Mouse (Mus musculus) midbrain, embryonic 11.5 days (tissue): ENCODE results near the gene 2300009A05Rik. TPM values are rescaled to one million over a fixed set of nuclear protein-coding genes. Genes with fewer than 3 reads are reported as not detected.

ENCODE experiments used
- ATAC-seq: fragments of 200-750 bp; cut with Nextera tagmentation; 2 replicates; pipeline ENCODE4 v1.8.0; 2017; ENCODE audit warnings: moderate TSS enrichment, moderate library complexity; ENCODE audit not compliant: low FRiP score
- DNase-seq: peaks from one replicate; pipeline ENCODE4 v3.0.0; 2015; ENCODE audit warnings: low spot score; ENCODE audit errors: missing footprints
- H3K27ac ChIP-seq: fragments of 300-500 bp; sonication (generic); 2 replicates; pipeline ENCODE4 v1.5.1; 2014; ENCODE audit warnings: low read depth, low read length
- H3K27me3 ChIP-seq: fragments of 300-500 bp; sonication (generic); 2 replicates; pipeline ENCODE4 v1.6.1; 2014; ENCODE audit warnings: mild to moderate bottlenecking, low read length, moderate library complexity, mixed read lengths; ENCODE audit not compliant: control insufficient read depth, insufficient read depth
- H3K36me3 ChIP-seq: fragments of 300-500 bp; sonication (generic); 2 replicates; pipeline ENCODE4 v1.6.1; 2014; ENCODE audit warnings: mild to moderate bottlenecking, low read length, moderate library complexity, mixed read lengths; ENCODE audit not compliant: control insufficient read depth, insufficient read depth
- H3K4me1 ChIP-seq: fragments of 300-500 bp; sonication (generic); 2 replicates; pipeline ENCODE4 v1.6.1; 2014; ENCODE audit warnings: low read length; ENCODE audit not compliant: control insufficient read depth, insufficient read depth
- H3K4me2 ChIP-seq: fragments of 300-500 bp; sonication (generic); 2 replicates; pipeline ENCODE4 v1.6.1; 2014; ENCODE audit warnings: mild to moderate bottlenecking, moderate library complexity
- H3K4me3 ChIP-seq: fragments of 300-500 bp; sonication (generic); 2 replicates; pipeline ENCODE4 v1.5.1; 2014; ENCODE audit warnings: low read depth, low read length
- H3K9ac ChIP-seq: fragments of 300-500 bp; sonication (generic); 2 replicates; pipeline ENCODE4 v1.6.1; 2014; ENCODE audit warnings: low read length
- H3K9me3 ChIP-seq: fragments of 300-500 bp; sonication (generic); 2 replicates; pipeline ENCODE4 v1.6.1; 2016; ENCODE audit warnings: low read length; ENCODE audit not compliant: control insufficient read depth
- WGBS: fragments of 180-500 bp; shearing (Covaris S2); extraction: QIAGEN DNeasy Blood & Tissue Kit; methylation state at CpG from one replicate; pipeline ENCODE4 v1.1.7; 2014; 5-methylcytosine and 5-hydroxymethylcytosine counted together
- polyA plus RNA-seq: library from polyadenylated mRNA; unstranded; fragments of >200 nt; fragmentation: Nextera tagmentation; extraction: Ambion mirVana; gene quantifications from 2 replicates; pipeline ENCODE4 v1.2.1, GENCODE M21; 2014

Gene 2300009A05Rik
- polyA plus RNA-seq, 1 experiment from 2014 or later: 46.5 TPM

DNA sequence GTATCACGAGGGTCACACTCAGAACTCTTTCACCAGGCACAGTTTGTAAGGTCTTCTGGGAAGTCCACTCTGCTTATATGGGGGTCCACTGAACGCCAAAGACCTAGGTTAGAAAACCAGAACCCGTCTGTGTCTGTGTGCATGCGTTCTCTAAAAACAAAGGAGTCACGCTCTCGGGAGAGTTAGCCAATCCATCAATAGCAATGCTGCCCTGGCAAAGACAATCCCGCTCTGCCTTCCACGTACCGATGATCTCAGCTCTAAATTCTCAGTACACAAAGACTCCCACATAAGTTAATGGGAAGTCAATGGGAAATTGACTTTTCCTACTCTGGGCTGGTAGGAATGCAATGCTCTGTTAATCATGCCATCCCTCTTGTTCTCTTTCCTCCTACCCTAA, 42.8 kb downstream of the 2300009A05Rik start:
- H3K4me1 ChIP-seq: no peaks in the 10 kb centered on the region
- WGBS: 96% methylated on average over 9 of the region's 9 CpGs
- no peaks in the 10 kb centered on the region for H3K27me3 ChIP-seq
- ATAC-seq: no peak
- no peaks in the 10 kb centered on the region for H3K36me3 ChIP-seq
- H3K4me2 ChIP-seq: no peak overlapping the region
- no peak overlapping the region for H3K4me3 ChIP-seq
- peak; percentile 2 for DNase-seq
- H3K27ac ChIP-seq: no peak overlapping the region
- H3K9me3 ChIP-seq: no peaks in the 10 kb centered on the region
- H3K9ac ChIP-seq: no peak overlapping the region

DNA sequence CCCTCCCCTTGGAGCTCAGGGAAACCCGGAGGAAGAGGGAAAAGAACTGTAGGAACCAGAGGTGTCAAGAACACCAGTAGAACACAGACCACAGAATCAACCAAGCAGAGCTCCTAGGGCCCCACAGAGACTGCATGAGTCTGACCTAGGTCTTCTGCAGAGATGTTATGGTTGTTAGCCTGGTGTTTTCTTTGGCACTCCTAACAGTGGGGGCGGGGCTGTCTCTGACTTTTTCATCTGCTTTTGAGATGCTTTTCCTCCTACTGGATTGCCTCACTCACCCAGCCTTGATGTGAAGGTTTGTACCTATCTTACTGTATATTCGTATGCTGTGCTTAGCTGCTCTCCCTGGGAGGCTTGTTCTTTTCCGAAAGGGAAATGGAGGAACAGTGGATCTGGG, 44.9 kb downstream of the 2300009A05Rik start:
- no peak overlapping the region for H3K4me2 ChIP-seq
- H3K9me3 ChIP-seq: no peaks in the 10 kb centered on the region
- no peak overlapping the region for H3K4me3 ChIP-seq
- no peaks in the 10 kb centered on the region for H3K27me3 ChIP-seq
- no peak overlapping the region for H3K27ac ChIP-seq
- H3K9ac ChIP-seq: no peak overlapping the region
- peak; percentile 72 for DNase-seq
- no peaks in the 10 kb centered on the region for H3K4me1 ChIP-seq
- H3K36me3 ChIP-seq: no peaks in the 10 kb centered on the region
- no peak for ATAC-seq
- 81% methylated on average over 4 of the region's 4 CpGs for WGBS

DNA sequence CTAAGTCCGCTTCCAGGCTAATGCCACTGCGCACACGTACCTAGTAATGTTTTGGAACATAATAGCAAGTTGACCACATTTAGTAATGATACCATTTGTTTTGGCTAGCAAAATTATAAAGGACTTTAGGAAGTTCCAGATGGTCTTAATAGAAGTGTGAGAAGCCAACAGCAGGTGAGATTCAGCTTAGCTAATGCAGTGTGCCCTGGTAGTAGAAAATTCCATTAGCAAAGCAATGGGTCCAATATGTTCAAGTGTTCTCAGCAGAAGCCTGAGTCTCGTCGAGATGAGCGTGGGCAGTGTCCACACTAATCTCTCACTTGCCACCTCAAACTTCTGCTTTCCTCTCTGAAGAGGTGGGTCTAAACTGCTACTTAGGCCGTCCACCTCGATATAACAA, 49.0 kb downstream of the 2300009A05Rik start:
- WGBS: 95% methylated on average over 8 of the region's 8 CpGs
- Histone ChIP-seq H3K36me3 (no peaks in the 10 kb centered on the region), H3K4me1 (0 out of 2 replicates have a peak, but pooled peaks cover 6% of the 10 kb centered on the region), H3K4me3 (no peak overlapping the region), H3K9ac (no peak overlapping the region), H3K27me3 (no peaks in the 10 kb centered on the region), H3K4me2 (no peak overlapping the region), H3K27ac (no peak overlapping the region), H3K9me3 (no peaks in the 10 kb centered on the region)
- ATAC-seq: no peak
- DNase-seq: peak; percentile 44

DNA sequence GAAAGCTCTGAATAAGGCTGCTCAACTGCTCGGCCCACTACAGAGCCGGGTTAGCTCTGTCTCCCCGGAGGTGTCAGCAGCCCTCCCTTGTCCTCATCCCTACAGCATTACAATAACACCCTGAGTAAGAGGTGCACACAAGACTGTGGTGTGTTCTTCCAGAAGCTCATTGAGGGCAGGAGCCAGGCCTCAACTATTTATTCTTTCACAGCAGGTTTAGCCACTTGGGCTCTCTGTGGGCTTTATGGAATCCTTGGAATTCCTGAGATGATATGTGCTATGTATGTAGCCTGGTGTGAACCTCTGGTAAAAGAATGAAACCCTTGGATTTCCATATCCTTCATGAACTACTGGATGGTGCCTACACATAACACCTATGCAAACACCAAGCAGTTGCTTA, 49.8 kb downstream of the 2300009A05Rik start:
- H3K9ac ChIP-seq: no peak overlapping the region
- H3K27ac ChIP-seq: no peak overlapping the region
- H3K4me3 ChIP-seq: no peak overlapping the region
- H3K4me2 ChIP-seq: no peak overlapping the region
- H3K4me1 ChIP-seq: 0 out of 2 replicates have a peak, but pooled peaks cover 6% of the 10 kb centered on the region
- DNase-seq (peak; percentile 74), ATAC-seq (no peak)
- no peaks in the 10 kb centered on the region for H3K9me3 ChIP-seq
- H3K36me3 ChIP-seq: no peaks in the 10 kb centered on the region
- no peaks in the 10 kb centered on the region for H3K27me3 ChIP-seq
- 91% methylated on average over 3 of the region's 3 CpGs for WGBS

DNA sequence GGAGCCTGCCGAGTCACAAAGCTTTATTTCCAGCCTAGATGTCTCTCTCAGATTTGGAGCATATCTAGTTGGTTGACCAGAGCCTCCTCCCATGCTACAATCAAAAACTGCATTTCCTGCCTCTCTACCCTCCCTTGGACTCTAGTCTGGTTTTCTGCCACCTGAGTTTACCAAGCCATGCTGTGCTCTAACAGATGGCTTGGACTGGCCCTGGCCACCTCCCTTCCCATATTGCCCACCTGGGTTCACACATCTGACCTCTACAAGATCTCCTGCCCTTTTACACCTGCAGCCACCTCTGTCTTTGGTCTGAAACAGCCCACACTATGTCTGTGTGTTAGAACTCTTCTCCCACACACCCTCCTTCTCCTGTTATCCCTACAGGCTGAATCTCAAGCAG, 50.9 kb downstream of the 2300009A05Rik start:
- Histone ChIP-seq H3K4me3 (no peak overlapping the region), H3K9ac (no peak overlapping the region), H3K4me2 (no peak overlapping the region), H3K36me3 (no peaks in the 10 kb centered on the region), H3K27me3 (no peaks in the 10 kb centered on the region), H3K4me1 (0 out of 2 replicates have a peak, but pooled peaks cover 6% of the 10 kb centered on the region), H3K27ac (no peak overlapping the region), H3K9me3 (no peaks in the 10 kb centered on the region)
- 87% methylated on average over 1 of the region's 1 CpGs for WGBS
- peak; percentile 81 for DNase-seq
- no peak for ATAC-seq

DNA sequence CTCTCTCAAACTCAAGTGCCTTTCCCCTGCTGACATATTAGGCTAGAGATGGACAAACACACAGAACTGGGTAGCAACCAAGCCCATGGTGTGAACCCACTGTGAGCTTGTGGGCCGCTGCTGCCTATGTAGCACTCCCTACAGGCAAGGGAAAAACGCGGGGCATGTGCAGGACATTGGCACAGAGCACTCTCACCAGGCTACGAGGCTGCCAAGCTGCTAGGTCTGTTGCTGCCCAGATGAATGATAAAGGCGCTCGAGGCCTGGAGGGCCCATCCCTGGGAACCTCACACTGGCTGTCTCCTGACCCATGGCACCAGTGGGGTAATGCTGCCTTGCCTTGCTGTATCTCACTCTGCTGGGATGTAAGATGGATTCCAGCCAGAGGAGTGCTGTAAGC, 53.0 kb downstream of the 2300009A05Rik start:
- ATAC-seq (no peak), DNase-seq (no peak)
- H3K36me3 ChIP-seq: no peaks in the 10 kb centered on the region
- no peak overlapping the region for H3K4me2 ChIP-seq
- no peaks in the 10 kb centered on the region for H3K27me3 ChIP-seq
- H3K4me3 ChIP-seq: no peak overlapping the region
- H3K9me3 ChIP-seq: no peaks in the 10 kb centered on the region
- 0 out of 2 replicates have a peak, but pooled peaks cover 6% of the 10 kb centered on the region for H3K4me1 ChIP-seq
- H3K27ac ChIP-seq: no peak overlapping the region
- WGBS: 93% methylated on average over 6 of the region's 6 CpGs
- no peak overlapping the region for H3K9ac ChIP-seq

Other genes with a start within 250 kb of the 2300009A05Rik start
- gene Map2k5, start 21.3 kb downstream of the 2300009A05Rik start, polyA plus RNA-seq: 36.9 and 37.8 TPM in 2 replicates
- 0.10 TPM in 1 of 2 replicates, not detected in the other for gene Iqch, start 203.2 kb upstream of the 2300009A05Rik start, polyA plus RNA-seq
- gene Aagab, start 203.4 kb upstream of the 2300009A05Rik start, polyA plus RNA-seq: 57.5 and 57.7 TPM in 2 replicates